Mouse (Mus musculus): ENCODE measurements around the gene Unc93b1. TPM values are rescaled to one million over a fixed set of nuclear protein-coding genes. Genes with fewer than 3 reads are reported as not detected.

The Unc93b1 gene
- total RNA-seq, 2 experiments from 2014 or later: 15.1 to 15.4 TPM

- no peak for DNase-seq
Observed at GRCm38 (mm10) chr19:3914535-3914934, 20.5 kb upstream of the Unc93b1 start.

GRCm38 (mm10) chr19:3916727-3917126 lies 18.3 kb upstream of the Unc93b1 start:
- no peak for DNase-seq

- no peak for DNase-seq
Observed at GRCm38 (mm10) chr19:3919928-3920327, 15.1 kb upstream of the Unc93b1 start.

GRCm38 (mm10) chr19:3922661-3923371 lies 12.2 kb upstream of the Unc93b1 start:
- no peak for DNase-seq

- peak; percentile 50 for DNase-seq
Observed at GRCm38 (mm10) chr19:3923586-3923985, 11.4 kb upstream of the Unc93b1 start.

- DNase-seq: no peak
Observed at GRCm38 (mm10) chr19:3924190-3924589, 10.8 kb upstream of the Unc93b1 start.

- no peak for DNase-seq
Observed at GRCm38 (mm10) chr19:3924868-3925267, 10.1 kb upstream of the Unc93b1 start.

- DNase-seq: no peak
Observed at GRCm38 (mm10) chr19:3925859-3926258, 9.1 kb upstream of the Unc93b1 start.

- no peak for DNase-seq
Observed at GRCm38 (mm10) chr19:3926279-3926678, 8.7 kb upstream of the Unc93b1 start.

- DNase-seq: no peak
Observed at GRCm38 (mm10) chr19:3926685-3927084, 8.3 kb upstream of the Unc93b1 start.

- DNase-seq: no peak
Observed at GRCm38 (mm10) chr19:3927989-3928388, 7.0 kb upstream of the Unc93b1 start.

GRCm38 (mm10) chr19:3928779-3929178 lies 6.2 kb upstream of the Unc93b1 start:
- DNase-seq: no peak

- DNase-seq: peak; percentile 90
Observed at GRCm38 (mm10) chr19:3929211-3929941, 5.6 kb upstream of the Unc93b1 start, which contains the start of gene Aldh3b1. Gene Aldh3b1, minus strand, starts transcription at chr19:3929808.

GRCm38 (mm10) chr19:3930262-3931057 lies 4.5 kb upstream of the Unc93b1 start:
- no peak for DNase-seq

GRCm38 (mm10) chr19:3931716-3932115 lies 3.3 kb upstream of the Unc93b1 start:
- no peak for DNase-seq

- peak; percentile 68 for DNase-seq
Observed at GRCm38 (mm10) chr19:3935896-3936850, 1.2 kb downstream of the Unc93b1 start.

GRCm38 (mm10) chr19:3942315-3942714 lies 7.3 kb downstream of the Unc93b1 start:
- no peak for DNase-seq

GRCm38 (mm10) chr19:3942986-3943735 lies 8.2 kb downstream of the Unc93b1 start:
- no peak for DNase-seq

- peak; percentile 53 for DNase-seq
Observed at GRCm38 (mm10) chr19:3945872-3946564, 11.0 kb downstream of the Unc93b1 start.

GRCm38 (mm10) chr19:3946715-3947114 lies 11.7 kb downstream of the Unc93b1 start:
- DNase-seq: peak; percentile 84
